Mouse (Mus musculus): Measurements from ENCODE around the gene Gm17359. TPM values are rescaled to one million over a fixed set of nuclear protein-coding genes. Genes with fewer than 3 reads are reported as not detected.
A peak's percentile ranks its signal among the peaks of the same experiment; 100 is the strongest.

The Gm17359 gene
- polyA plus RNA-seq, 1 experiment from 2014 or later = not detected

DNA sequence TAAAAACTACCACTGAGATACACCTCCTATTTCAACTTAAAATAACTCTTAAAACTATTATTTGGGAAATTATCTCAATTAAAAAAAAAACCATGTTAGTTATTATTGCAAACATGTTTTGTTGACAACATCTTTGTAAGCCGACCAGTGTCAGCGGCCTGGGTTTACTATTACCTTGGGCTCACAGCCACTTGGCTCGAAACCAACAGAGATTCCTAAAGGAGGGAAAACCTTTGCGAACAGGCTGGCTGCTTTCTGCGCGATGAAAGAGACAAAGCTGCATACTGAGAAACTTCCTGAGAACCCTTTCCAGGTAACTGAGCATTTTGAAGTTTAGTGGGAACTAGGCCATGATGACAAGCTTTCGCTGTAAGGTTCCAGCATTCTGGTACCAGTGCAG lies 3.4 kb upstream of the Gm17359 start:
- Histone ChIP-seq H3K27me3 (replicated peaks; ENCODE audit: control insufficient read depth, insufficient read depth, low read length) (no peaks in the 10 kb centered on the region), H3K27ac (replicated peaks; ENCODE audit: low read depth, low read length) (no peak overlapping the region), H3K4me2 (ENCODE audit: low read depth, low read length) (no peak overlapping the region), H3K36me3 (ENCODE audit: control insufficient read depth, insufficient read depth, low read length) (no peaks in the 10 kb centered on the region), H3K4me3 (ENCODE audit: low read depth, low read length) (no peak overlapping the region), H3K9ac (ENCODE audit: low read depth, low read length) (no peak overlapping the region), H3K9me3 (ENCODE audit: control insufficient read depth, low read length) (no peaks in the 10 kb centered on the region), H3K4me1 (ENCODE audit: control insufficient read depth, insufficient read depth, low read length) (peaks cover 16% of the 10 kb centered on the region)
- 65% methylated on average over 7 of the region's 7 CpGs for WGBS
- ATAC-seq (ENCODE audit: low read depth) = no peak
- peak; percentile 40 for DNase-seq (ENCODE audit: low spot score)

DNA sequence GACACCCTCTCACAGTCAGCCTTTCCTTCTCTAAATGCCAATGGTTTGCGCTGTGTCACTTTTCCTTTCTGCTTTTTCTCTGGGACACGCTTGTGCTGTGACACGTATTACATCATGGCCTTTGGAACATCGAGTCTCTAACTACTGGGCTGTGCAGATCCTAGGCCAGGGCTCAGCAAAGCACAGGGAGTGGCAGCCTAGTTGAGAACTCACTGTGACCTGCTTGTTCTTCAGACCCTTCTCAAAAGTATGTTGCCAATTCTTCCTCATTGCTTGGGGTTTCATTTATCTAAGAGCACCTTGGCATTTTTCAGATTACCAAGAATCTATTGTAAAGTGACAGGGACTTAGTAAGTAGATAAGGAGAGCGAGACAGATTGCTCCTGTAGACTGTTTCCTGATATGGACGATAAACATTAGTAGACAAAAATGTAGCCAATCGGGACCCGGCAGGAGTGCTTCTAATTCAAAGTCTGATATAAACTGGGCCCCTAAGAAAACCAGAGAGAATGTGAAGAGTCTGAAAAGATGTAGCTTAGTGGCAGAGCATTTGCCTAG lies 2.7 kb upstream of the Gm17359 start:
- Histone ChIP-seq H3K36me3 (ENCODE audit: control insufficient read depth, insufficient read depth, low read length) (no peaks in the 10 kb centered on the region), H3K4me2 (ENCODE audit: low read depth, low read length) (no peak overlapping the region), H3K9me3 (ENCODE audit: control insufficient read depth, low read length) (no peaks in the 10 kb centered on the region), H3K27me3 (replicated peaks; ENCODE audit: control insufficient read depth, insufficient read depth, low read length) (no peaks in the 10 kb centered on the region), H3K4me3 (ENCODE audit: low read depth, low read length) (no peak overlapping the region), H3K27ac (replicated peaks; ENCODE audit: low read depth, low read length) (no peak overlapping the region), H3K4me1 (ENCODE audit: control insufficient read depth, insufficient read depth, low read length) (peaks cover 16% of the 10 kb centered on the region), H3K9ac (ENCODE audit: low read depth, low read length) (no peak overlapping the region)
- ATAC-seq (ENCODE audit: low read depth) (no peak), DNase-seq (ENCODE audit: low spot score) (no peak)
- WGBS = 89% methylated on average over 8 of the region's 8 CpGs

DNA sequence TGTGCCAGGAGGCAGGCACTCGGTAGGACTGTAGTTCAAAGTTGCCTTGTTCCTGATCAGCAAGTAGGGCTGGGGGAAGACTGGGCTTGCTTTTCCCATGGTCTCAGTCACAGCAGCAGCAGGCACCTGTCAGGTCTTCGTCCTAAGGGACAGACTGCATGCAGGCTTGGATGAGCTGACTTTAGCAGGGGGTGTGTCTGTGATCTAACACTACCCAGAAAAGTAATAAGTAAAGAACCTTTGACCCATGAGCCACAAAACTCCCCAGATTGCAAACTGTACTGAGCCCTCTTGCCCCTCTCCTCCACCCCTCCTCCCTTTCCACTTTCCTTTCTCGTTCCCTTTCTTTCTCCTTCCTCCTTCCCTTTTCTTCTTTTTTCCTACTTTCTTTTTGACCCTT lies 4.3 kb downstream of the Gm17359 start:
- ATAC-seq (ENCODE audit: low read depth) (no peak), DNase-seq (ENCODE audit: low spot score) (no peak)
- WGBS = 36% methylated on average over 3 of the region's 3 CpGs
- H3K4me2 ChIP-seq (ENCODE audit: low read depth, low read length) = no peak overlapping the region
- no peaks in the 10 kb centered on the region for H3K4me1 ChIP-seq (ENCODE audit: control insufficient read depth, insufficient read depth, low read length)
- H3K36me3 ChIP-seq (ENCODE audit: control insufficient read depth, insufficient read depth, low read length) = no peaks in the 10 kb centered on the region
- no peaks in the 10 kb centered on the region for H3K9me3 ChIP-seq (ENCODE audit: control insufficient read depth, low read length)
- H3K9ac ChIP-seq (ENCODE audit: low read depth, low read length) = no peak overlapping the region
- no peak overlapping the region for H3K4me3 ChIP-seq (ENCODE audit: low read depth, low read length)
- no peak overlapping the region for H3K27ac ChIP-seq (replicated peaks; ENCODE audit: low read depth, low read length)
- no peaks in the 10 kb centered on the region for H3K27me3 ChIP-seq (replicated peaks; ENCODE audit: control insufficient read depth, insufficient read depth, low read length)

DNA sequence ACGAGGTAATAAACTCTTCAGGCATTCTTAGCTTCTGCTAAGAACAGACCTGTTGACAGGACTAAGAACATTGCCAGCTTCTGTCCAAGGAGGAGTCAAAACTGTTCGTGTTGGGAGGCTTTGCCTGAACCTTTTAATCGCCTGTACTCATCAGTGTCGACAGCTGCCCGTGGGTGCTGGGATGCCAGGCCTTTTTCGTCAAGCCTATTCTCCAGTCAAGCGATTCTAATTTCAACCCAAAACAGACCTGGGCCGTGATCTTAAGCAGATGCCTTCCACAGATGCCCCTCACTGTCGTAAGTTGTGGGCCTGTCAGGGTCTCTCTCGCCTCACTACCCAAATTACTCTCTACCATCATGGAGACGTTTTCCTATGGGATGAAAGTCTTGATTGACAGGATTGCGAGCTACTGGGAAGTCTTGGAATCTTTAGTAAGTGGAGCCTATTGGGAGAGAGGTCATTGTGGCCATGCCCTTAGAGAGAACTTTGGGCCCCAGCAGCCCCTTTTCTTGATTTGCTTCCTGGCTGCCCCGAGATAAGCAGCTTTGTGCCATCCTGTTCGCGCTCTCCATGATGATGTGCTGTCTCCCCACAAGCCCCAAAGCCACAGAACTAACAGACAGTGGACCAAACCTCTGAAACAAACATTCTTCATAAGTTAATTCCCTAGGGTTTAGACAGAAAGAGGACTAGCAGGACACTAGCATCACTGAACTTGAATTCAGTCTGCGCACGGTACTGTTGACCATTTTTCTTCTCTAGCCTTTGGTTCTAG lies 6.7 kb downstream of the Gm17359 start:
- Histone ChIP-seq H3K36me3 (ENCODE audit: control insufficient read depth, insufficient read depth, low read length) (no peaks in the 10 kb centered on the region), H3K27me3 (replicated peaks; ENCODE audit: control insufficient read depth, insufficient read depth, low read length) (no peaks in the 10 kb centered on the region), H3K4me2 (ENCODE audit: low read depth, low read length) (no peak overlapping the region), H3K9me3 (ENCODE audit: control insufficient read depth, low read length) (no peaks in the 10 kb centered on the region), H3K27ac (replicated peaks; ENCODE audit: low read depth, low read length) (no peak overlapping the region), H3K4me1 (ENCODE audit: control insufficient read depth, insufficient read depth, low read length) (no peaks in the 10 kb centered on the region), H3K9ac (ENCODE audit: low read depth, low read length) (no peak overlapping the region), H3K4me3 (ENCODE audit: low read depth, low read length) (no peak overlapping the region)
- WGBS = 78% methylated on average over 17 of the region's 17 CpGs
- no peak for DNase-seq (ENCODE audit: low spot score)
- no peak for ATAC-seq (ENCODE audit: low read depth)

DNA sequence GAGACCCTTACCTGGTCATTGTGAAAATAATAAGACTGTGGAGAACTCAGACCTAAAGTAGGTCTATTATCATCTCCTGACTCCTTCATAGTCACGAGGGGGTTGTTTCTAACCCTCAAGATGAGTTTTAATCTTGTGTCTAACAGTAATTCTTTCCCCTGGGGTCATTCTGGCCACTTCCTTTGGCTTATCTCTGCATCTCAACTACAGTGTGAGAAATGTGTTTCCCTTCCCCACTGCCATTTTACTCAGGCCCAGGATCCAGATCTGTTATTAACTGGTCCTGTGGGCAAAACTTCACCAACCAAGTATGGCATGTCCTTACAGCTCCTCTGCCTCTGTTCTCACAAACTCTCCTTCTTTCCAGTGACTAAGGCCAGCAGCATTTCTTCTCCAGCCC lies 12.8 kb downstream of the Gm17359 start:
- Histone ChIP-seq H3K9me3 (ENCODE audit: control insufficient read depth, low read length) (no peaks in the 10 kb centered on the region), H3K4me3 (ENCODE audit: low read depth, low read length) (no peak overlapping the region), H3K27ac (replicated peaks; ENCODE audit: low read depth, low read length) (no peak overlapping the region), H3K9ac (ENCODE audit: low read depth, low read length) (no peak overlapping the region), H3K36me3 (ENCODE audit: control insufficient read depth, insufficient read depth, low read length) (no peaks in the 10 kb centered on the region), H3K27me3 (replicated peaks; ENCODE audit: control insufficient read depth, insufficient read depth, low read length) (no peaks in the 10 kb centered on the region), H3K4me2 (ENCODE audit: low read depth, low read length) (no peak overlapping the region), H3K4me1 (ENCODE audit: control insufficient read depth, insufficient read depth, low read length) (no peaks in the 10 kb centered on the region)
- ATAC-seq (ENCODE audit: low read depth) = no peak
- 60% methylated on average over 1 of the region's 1 CpGs for WGBS
- DNase-seq (ENCODE audit: low spot score) = no peak

DNA sequence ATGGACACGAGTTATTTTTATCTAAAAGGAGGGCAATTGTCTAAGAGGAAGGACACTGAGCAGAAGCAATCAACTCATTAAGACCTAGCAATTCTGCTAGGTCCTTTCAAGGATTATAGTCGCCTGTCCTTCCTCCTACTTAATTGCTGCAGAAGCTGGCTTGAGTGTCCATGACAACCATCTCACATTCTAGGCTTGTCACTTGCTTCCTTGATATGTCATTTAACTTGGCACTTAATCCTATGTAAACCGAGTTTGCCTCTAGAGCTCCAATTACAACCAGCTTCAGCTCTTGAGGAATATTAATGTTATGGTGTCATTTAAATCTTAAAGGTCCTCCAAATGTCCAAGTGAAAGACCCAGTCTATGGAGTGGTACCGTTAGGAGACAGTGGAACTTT lies 22.3 kb downstream of the Gm17359 start:
- H3K4me1 ChIP-seq (ENCODE audit: control insufficient read depth, insufficient read depth, low read length) = peaks cover 10% of the 10 kb centered on the region
- 39% methylated on average over 4 of the region's 4 CpGs for WGBS
- DNase-seq (ENCODE audit: low spot score) = peak; percentile 26

DNA sequence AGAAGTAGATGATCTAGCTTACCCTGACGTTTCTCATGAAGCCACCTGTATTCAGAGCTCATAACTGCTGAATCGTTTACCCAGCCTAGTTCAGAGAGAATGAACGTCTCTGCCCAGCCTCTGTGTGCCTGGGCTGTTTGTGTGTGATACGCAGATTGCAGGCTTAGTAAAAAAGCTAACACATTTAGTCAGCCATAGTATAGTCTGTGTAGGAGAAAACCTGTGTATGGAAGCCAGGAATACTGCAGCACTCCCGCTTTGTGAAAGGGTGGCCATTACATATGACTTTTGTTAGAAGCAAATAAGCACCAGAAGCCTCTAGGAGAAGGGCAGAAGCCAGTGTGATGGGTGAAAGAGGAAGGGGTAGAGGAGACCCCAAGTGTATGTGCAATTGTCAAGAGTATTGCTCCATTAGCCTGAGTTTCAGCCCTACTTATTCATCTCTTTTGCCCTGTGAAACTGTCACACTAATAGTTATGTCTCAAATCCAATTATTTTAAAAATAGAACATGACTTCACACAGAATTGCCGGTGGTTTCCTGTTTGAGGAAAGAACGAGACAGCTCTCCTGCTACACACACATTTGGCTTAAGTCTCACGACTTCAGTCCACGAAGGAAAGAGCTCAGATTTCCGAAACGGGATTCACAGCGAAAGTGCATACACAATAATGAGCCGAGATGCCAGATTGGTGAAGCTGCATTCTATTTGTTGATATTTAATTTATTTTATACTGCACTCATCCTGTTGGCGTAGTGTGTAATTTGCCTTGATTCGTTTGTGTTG lies 24.0 kb downstream of the Gm17359 start:
- peak; percentile 62 for DNase-seq (ENCODE audit: low spot score)
- Histone ChIP-seq H3K9me3 (ENCODE audit: control insufficient read depth, low read length) (no peaks in the 10 kb centered on the region), H3K4me3 (ENCODE audit: low read depth, low read length) (no peak overlapping the region), H3K4me1 (ENCODE audit: control insufficient read depth, insufficient read depth, low read length) (peaks cover 10% of the 10 kb centered on the region), H3K9ac (ENCODE audit: low read depth, low read length) (no peak overlapping the region), H3K27ac (replicated peaks; ENCODE audit: low read depth, low read length) (peak overlapping the region; percentile 3; the same call in 1 of the 2 replicates), H3K27me3 (replicated peaks; ENCODE audit: control insufficient read depth, insufficient read depth, low read length) (no peaks in the 10 kb centered on the region), H3K4me2 (ENCODE audit: low read depth, low read length) (peak overlapping the region; percentile 23; the same call in 1 of the 2 replicates), H3K36me3 (ENCODE audit: control insufficient read depth, insufficient read depth, low read length) (no peaks in the 10 kb centered on the region)
- 29% methylated on average over 15 of the region's 15 CpGs for WGBS
- ATAC-seq (ENCODE audit: low read depth) = no peak

More for the DNA sequence above, 22.3 kb downstream of the Gm17359 start:
- H3K4me2 ChIP-seq (ENCODE audit: low read depth, low read length) = no peak overlapping the region
- H3K36me3 ChIP-seq (ENCODE audit: control insufficient read depth, insufficient read depth, low read length) = no peaks in the 10 kb centered on the region
- ATAC-seq (ENCODE audit: low read depth) = no peak
- no peaks in the 10 kb centered on the region for H3K27me3 ChIP-seq (replicated peaks; ENCODE audit: control insufficient read depth, insufficient read depth, low read length)
- H3K9me3 ChIP-seq (ENCODE audit: control insufficient read depth, low read length) = no peaks in the 10 kb centered on the region
- H3K27ac ChIP-seq (replicated peaks; ENCODE audit: low read depth, low read length) = no peak overlapping the region
- no peak overlapping the region for H3K9ac ChIP-seq (ENCODE audit: low read depth, low read length)
- H3K4me3 ChIP-seq (ENCODE audit: low read depth, low read length) = no peak overlapping the region

DNA sequence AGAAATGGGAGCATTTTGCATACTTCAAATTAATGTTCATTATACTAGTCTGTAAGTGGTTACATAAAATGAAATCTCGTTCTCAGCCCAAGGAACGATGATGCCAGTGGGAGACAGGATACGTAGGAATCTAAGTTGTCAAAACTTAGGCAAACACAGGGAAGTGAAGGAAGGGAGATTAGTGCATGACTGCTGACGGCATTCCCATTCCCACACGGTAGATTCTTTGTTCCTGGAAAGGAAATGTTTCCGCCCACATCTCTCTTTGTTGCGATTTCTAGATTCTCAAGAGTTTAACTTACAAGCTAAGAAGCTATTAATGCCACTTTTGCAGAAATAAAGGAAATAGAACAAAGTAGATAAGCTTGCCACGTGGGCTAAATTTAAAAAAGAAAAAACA lies 29.6 kb downstream of the Gm17359 start:
- no peaks in the 10 kb centered on the region for H3K36me3 ChIP-seq (ENCODE audit: control insufficient read depth, insufficient read depth, low read length)
- ATAC-seq (ENCODE audit: low read depth) (no peak), DNase-seq (ENCODE audit: low spot score) (no peak)
- WGBS = 65% methylated on average over 8 of the region's 8 CpGs
- H3K4me3 ChIP-seq (ENCODE audit: low read depth, low read length) = no peak overlapping the region
- H3K9ac ChIP-seq (ENCODE audit: low read depth, low read length) = no peak overlapping the region
- H3K27ac ChIP-seq (replicated peaks; ENCODE audit: low read depth, low read length) = no peak overlapping the region
- no peaks in the 10 kb centered on the region for H3K9me3 ChIP-seq (ENCODE audit: control insufficient read depth, low read length)
- H3K27me3 ChIP-seq (replicated peaks; ENCODE audit: control insufficient read depth, insufficient read depth, low read length) = no peaks in the 10 kb centered on the region
- no peak overlapping the region for H3K4me2 ChIP-seq (ENCODE audit: low read depth, low read length)
- H3K4me1 ChIP-seq (ENCODE audit: control insufficient read depth, insufficient read depth, low read length) = no peaks in the 10 kb centered on the region; the same call in 1 of the 2 replicates
